26 mouse cellular contexts compared by ENCODE assay signal in the genomic region with DNA sequence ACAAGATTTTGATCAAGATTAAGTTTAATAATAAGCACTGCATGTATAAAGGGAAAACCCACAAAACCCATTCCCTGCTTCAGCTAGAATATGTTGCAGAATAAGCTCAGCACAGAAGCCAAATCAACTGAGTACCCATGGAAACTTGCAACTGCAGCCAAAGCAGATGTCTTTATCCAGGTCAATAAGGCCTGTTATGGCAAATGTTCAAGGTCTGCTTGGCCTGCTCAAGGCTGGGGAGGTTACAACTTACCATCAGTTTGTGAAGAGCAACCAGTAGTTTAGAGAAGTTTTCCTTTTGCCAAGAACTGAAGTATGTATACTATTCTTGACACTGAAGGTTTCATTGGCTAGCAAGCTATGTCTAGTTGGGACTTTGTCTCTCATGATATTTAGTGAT.
"Had no signal": no experiment of that assay in that cellular context is flagged by ENCODE, and none has a peak within 500 bp of the region (broad histone marks: within the 10 kb centered on the region; RNA-seq: fewer than 3 reads in every experiment).

No protein-coding gene starts in this region.

- H3K4me2 ChIP-seq: heart, embryonic 11.5 days; heart, embryonic 13.5 days; heart, embryonic 15.5 days; hindbrain, embryonic 13.5 days; hindbrain, embryonic 15.5 days; kidney, embryonic 15.5 days; limb, embryonic 13.5 days; limb, embryonic 15.5 days; liver, embryonic 12.5 days had no signal

- H3K4me3 ChIP-seq: heart, embryonic 13.5 days; heart, embryonic 15.5 days; hindbrain, embryonic 13.5 days; hindbrain, embryonic 15.5 days; kidney, embryonic 15.5 days; limb, embryonic 13.5 days; limb, embryonic 15.5 days; liver, embryonic 12.5 days had no signal

- H3K9me3 ChIP-seq: kidney, embryonic 15.5 days; limb, embryonic 15.5 days had no signal

- DNase-seq: gastrocnemius, postnatal 14 days; gastrocnemius, postnatal 36 days; heart, adult 18-20 months; heart, postnatal 14 days; heart, postnatal 36 days; kidney, adult 11 months; kidney, adult 2 months; kidney, adult 9 months; kidney, postnatal 14 days; kidney, postnatal 36 days; layer of hippocampus, adult 9-11 months; layer of hippocampus, postnatal 36 days; left cerebral cortex, postnatal 4 days had no signal

- H3K27ac ChIP-seq: heart, embryonic 13.5 days; heart, embryonic 15.5 days; hindbrain, embryonic 13.5 days; hindbrain, embryonic 15.5 days; hindbrain, postnatal 0 days; kidney, embryonic 15.5 days; kidney, postnatal 0 days; limb, embryonic 13.5 days; limb, embryonic 15.5 days; liver, embryonic 12.5 days; liver, embryonic 14.5 days had no signal

- H3K4me1 ChIP-seq: heart, embryonic 13.5 days; heart, embryonic 15.5 days; hindbrain, embryonic 13.5 days; hindbrain, embryonic 15.5 days; kidney, embryonic 15.5 days; limb, embryonic 13.5 days; limb, embryonic 15.5 days; liver, embryonic 12.5 days had no signal

- ATAC-seq: hindbrain, postnatal 0 days; intestine, embryonic 16.5 days; liver, embryonic 12.5 days had no signal

- H3K27me3 ChIP-seq: heart, embryonic 13.5 days; heart, embryonic 15.5 days; hindbrain, embryonic 13.5 days; hindbrain, embryonic 15.5 days; kidney, embryonic 15.5 days; limb, embryonic 13.5 days; limb, embryonic 15.5 days; liver, embryonic 12.5 days had no signal

- H3K36me3 ChIP-seq: heart, embryonic 13.5 days; heart, embryonic 15.5 days; hindbrain, embryonic 13.5 days; hindbrain, embryonic 15.5 days; kidney, embryonic 15.5 days; limb, embryonic 13.5 days; limb, embryonic 15.5 days; liver, embryonic 12.5 days had no signal

- H3K9ac ChIP-seq: heart, embryonic 13.5 days; heart, embryonic 15.5 days; hindbrain, embryonic 13.5 days; hindbrain, embryonic 15.5 days; kidney, embryonic 15.5 days; limb, embryonic 13.5 days; limb, embryonic 15.5 days; liver, embryonic 12.5 days; liver, embryonic 14.5 days had no signal
